Mouse (Mus musculus) heart, adult 2 months (tissue): ENCODE results near the gene Zfp281. TPM values are rescaled to one million over a fixed set of nuclear protein-coding genes. Genes with fewer than 3 reads are reported as not detected.

Experiments
- DNase-seq, 2 experiments: peaks; one replicate each; pipeline ENCODE4 v3.0.0; 2021
- H3K27ac ChIP-seq: fragments of 200-600 bp; 2 replicates; pipeline ENCODE4 v1.8.1; 2022
- H3K27me3 ChIP-seq: fragments of 200-500 bp; 2 replicates; pipeline ENCODE4 v1.6.1; 2012; ENCODE audit warnings: mild to moderate bottlenecking, low read length, inconsistent platforms, mixed read lengths; ENCODE audit not compliant: control insufficient read depth, insufficient read depth
- H3K36me3 ChIP-seq: fragments of 200-500 bp; 2 replicates; pipeline ENCODE4 v1.6.1; 2012; ENCODE audit warnings: low read length, inconsistent platforms; ENCODE audit not compliant: control insufficient read depth, insufficient read depth
- H3K4me1 ChIP-seq: fragments of 200-500 bp; 2 replicates; pipeline ENCODE4 v1.6.1; 2011; ENCODE audit warnings: low read length; ENCODE audit not compliant: control insufficient read depth, insufficient read depth
- H3K4me3 ChIP-seq: fragments of 200-600 bp; 2 replicates; pipeline ENCODE4 v1.8.1; 2022
- H3K79me2 ChIP-seq: fragments of 200-500 bp; replicated peaks from 2 replicates; pipeline ENCODE4 v1.6.1; 2012; ENCODE audit warnings: mild to moderate bottlenecking, inconsistent platforms, low read length, moderate library complexity, mixed read lengths; ENCODE audit not compliant: control insufficient read depth, insufficient read depth
- H3K9ac ChIP-seq: fragments of 200-500 bp; 2 replicates; pipeline ENCODE4 v1.6.1; 2012; ENCODE audit warnings: low read depth, mild to moderate bottlenecking, control low read depth, inconsistent platforms, low read length, mixed read lengths
- CTCF ChIP-seq: fragments of 200-600 bp; IDR thresholded peaks from 2 replicates; pipeline ENCODE4 v1.8.1; 2022; ENCODE audit warnings: antibody characterized with exemption, mild to moderate bottlenecking, moderate library complexity
- EP300 ChIP-seq: fragments of 200-500 bp; IDR thresholded peaks from 2 replicates; pipeline ENCODE4 v1.6.1; 2011; ENCODE audit warnings: low read depth, low read length, control low read depth; ENCODE audit not compliant: insufficient read depth
- POLR2A ChIP-seq: fragments of 200-500 bp; IDR thresholded peaks from 2 replicates; pipeline ENCODE4 v1.6.1; 2011; ENCODE audit warnings: mild to moderate bottlenecking, low read depth, low read length, control low read depth; ENCODE audit not compliant: insufficient read depth
- WGBS: fragments of 180-500 bp; shearing (Covaris S2); methylation state at CpG from one replicate; pipeline ENCODE4 v1.1.7; 2018; 5-methylcytosine and 5-hydroxymethylcytosine counted together
- intact Hi-C: fragments of 180-260 bp; cut with DNase I; formaldehyde crosslinking; loops from one replicate; pipeline ENCODE4 v1.15.1; 2025
- polyA plus RNA-seq: library from polyadenylated mRNA; depleted of rRNA; stranded (reverse); fragments of >200 nt; gene quantifications from 2 replicates; pipeline ENCODE4 v1.2.3, GENCODE M21; 2012
- total RNA-seq, 2 experiments: library from RNA; stranded (reverse); gene quantifications; 2 replicates each; pipeline ENCODE4 v1.2.3; 2021

Zfp281 gene
- total and polyA plus RNA-seq, 3 experiments, result 2.1 to 10.1 (median 9.9) TPM

DNA sequence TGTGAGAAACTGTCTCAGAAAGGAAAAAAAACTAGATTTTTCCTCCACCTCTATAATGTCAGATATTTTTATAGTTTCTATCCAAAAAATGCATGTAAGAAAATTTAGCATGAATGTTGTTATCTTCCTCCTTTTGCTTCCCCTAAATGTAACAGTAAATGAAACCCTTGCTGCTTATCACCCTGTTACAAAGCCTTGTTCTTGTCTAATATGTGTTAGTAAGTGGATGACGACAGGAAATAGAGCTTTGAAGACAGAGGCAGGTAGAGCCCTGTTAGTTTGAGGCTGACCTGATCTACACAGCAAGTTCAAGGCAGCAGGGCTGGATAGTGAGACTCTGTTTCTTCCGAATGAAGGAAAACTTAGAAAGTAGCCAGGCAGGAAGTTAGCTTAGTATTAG, 14.5 kb downstream of the Zfp281 start:
- Histone ChIP-seq H3K4me1 (no peaks in the 10 kb centered on the region), H3K79me2 (no peaks in the 10 kb centered on the region), H3K4me3 (no peak overlapping the region), H3K9ac (no peak overlapping the region), H3K27ac (no peak overlapping the region), H3K27me3 (no peaks in the 10 kb centered on the region), H3K36me3 (no peaks in the 10 kb centered on the region)
- WGBS, result 67% methylated on average over 2 of the region's 2 CpGs
- intact Hi-C loops, result no loop called here
- no peak for DNase-seq
- TF ChIP-seq EP300 (no peak), CTCF (no peak), POLR2A (no peak)

- no peaks in the 10 kb centered on the region for H3K4me1 ChIP-seq
- WGBS, result 93% methylated on average over 3 of the region's 3 CpGs
- H3K27ac ChIP-seq, result no peak overlapping the region
- no peak overlapping the region for H3K9ac ChIP-seq
- TF ChIP-seq POLR2A (no peak), CTCF (no peak), EP300 (no peak)
- no peak for DNase-seq
- no peaks in the 10 kb centered on the region for H3K36me3 ChIP-seq
- H3K79me2 ChIP-seq, result no peaks in the 10 kb centered on the region
- H3K4me3 ChIP-seq, result no peak overlapping the region
- intact Hi-C loops, result no loop called here
- H3K27me3 ChIP-seq, result no peaks in the 10 kb centered on the region
Measured at GRCm38 (mm10) chr1:136642701-136643100, 18.0 kb downstream of the Zfp281 start.

DNA sequence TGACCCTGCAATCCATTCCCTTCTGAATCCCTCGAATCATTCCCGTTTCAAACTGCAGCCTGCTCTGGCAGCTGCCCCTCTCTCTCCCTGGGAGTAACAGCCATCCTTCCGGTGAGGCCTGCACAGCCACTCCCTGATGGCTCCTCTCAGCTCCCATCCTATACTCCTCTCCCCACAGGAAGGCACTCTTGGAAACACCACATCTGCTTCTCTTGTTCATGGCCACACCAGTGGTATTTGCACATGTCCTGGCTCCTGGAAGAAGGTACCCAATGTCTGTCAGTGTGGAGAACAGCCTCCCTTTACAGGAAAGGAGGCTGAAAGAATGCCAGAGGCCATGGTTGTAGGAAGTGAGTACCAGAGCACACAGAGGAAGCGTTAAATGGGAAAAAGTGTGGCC, 19.8 kb downstream of the Zfp281 start:
- Histone ChIP-seq H3K79me2 (no peaks in the 10 kb centered on the region), H3K9ac (no peak overlapping the region), H3K4me1 (no peaks in the 10 kb centered on the region), H3K27me3 (no peaks in the 10 kb centered on the region), H3K27ac (no peak overlapping the region), H3K36me3 (no peaks in the 10 kb centered on the region), H3K4me3 (no peak overlapping the region)
- no peak for DNase-seq
- intact Hi-C loops, result no loop called here
- WGBS, result 30% methylated on average over 4 of the region's 4 CpGs
- no peak for TF ChIP-seq POLR2A
- TF ChIP-seq EP300, result no peak
- no peak for TF ChIP-seq CTCF

GRCm38 (mm10) chr1:136645849-136646625, 21.3 kb downstream of the Zfp281 start:
- H3K27me3 ChIP-seq, result no peaks in the 10 kb centered on the region
- H3K4me3 ChIP-seq, result no peak overlapping the region
- no peaks in the 10 kb centered on the region for H3K79me2 ChIP-seq
- H3K9ac ChIP-seq, result no peak overlapping the region
- WGBS, result 85% methylated on average over 8 of the region's 8 CpGs
- H3K36me3 ChIP-seq, result no peaks in the 10 kb centered on the region
- TF ChIP-seq POLR2A (no peak), CTCF (no peak), EP300 (no peak)
- no peak overlapping the region for H3K27ac ChIP-seq
- H3K4me1 ChIP-seq, result no peaks in the 10 kb centered on the region
- intact Hi-C loops, result no loop called here
- no peak for DNase-seq

DNA sequence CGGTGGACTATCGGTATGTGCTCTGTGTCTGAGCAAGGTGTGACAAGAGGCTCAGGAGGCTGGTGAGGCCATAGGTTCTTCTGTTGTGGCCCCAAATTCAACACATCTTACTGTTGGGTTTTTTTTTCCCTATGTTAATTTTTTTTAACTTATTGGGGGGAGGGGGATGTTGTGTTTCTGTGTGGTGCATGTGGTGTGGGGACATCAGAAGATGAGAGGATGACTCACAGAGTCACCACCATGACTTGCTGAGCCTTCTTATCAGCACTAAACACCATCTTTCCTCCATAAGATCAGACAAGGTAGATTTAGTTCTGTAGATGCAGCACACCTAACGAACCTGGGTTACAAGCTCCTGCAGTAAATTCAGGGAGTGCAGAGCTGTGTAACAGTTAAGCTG, 27.4 kb downstream of the Zfp281 start:
- Histone ChIP-seq H3K36me3 (no peaks in the 10 kb centered on the region), H3K4me1 (no peaks in the 10 kb centered on the region), H3K9ac (no peak overlapping the region), H3K27me3 (no peaks in the 10 kb centered on the region), H3K79me2 (no peaks in the 10 kb centered on the region), H3K27ac (no peak overlapping the region), H3K4me3 (no peak overlapping the region)
- DNase-seq, result no peak
- TF ChIP-seq CTCF (no peak), EP300 (no peak), POLR2A (no peak)
- WGBS, result 86% methylated on average over 3 of the region's 3 CpGs
- intact Hi-C loops, result no loop called here

DNA sequence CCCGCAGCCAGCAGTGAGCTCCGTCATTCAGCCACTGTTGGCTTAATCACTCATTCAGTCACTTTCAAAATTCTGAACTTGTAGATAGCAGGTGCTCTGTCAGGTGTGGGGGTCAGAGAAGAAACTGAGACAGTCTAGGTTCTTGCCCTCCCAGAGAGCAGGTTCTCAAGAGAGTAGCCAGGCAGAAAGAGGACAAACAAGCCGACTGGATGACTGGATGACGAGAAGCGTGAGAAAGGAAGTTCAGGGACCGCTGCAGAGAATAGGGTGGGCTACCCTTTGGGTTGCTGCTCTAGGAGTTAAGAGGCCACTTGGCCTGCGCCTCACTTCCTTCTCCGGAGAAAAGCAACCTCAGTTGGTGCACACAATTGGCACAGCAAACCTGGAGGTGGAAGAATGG, 28.8 kb downstream of the Zfp281 start:
- H3K27me3 ChIP-seq, result no peaks in the 10 kb centered on the region
- no peaks in the 10 kb centered on the region for H3K36me3 ChIP-seq
- no peaks in the 10 kb centered on the region for H3K79me2 ChIP-seq
- WGBS, result 73% methylated on average over 8 of the region's 8 CpGs
- intact Hi-C loops, result no loop called here
- H3K9ac ChIP-seq, result no peak overlapping the region
- no peak for DNase-seq
- TF ChIP-seq CTCF (no peak), POLR2A (no peak), EP300 (no peak)
- no peak overlapping the region for H3K4me3 ChIP-seq
- no peaks in the 10 kb centered on the region for H3K4me1 ChIP-seq
- H3K27ac ChIP-seq, result no peak overlapping the region
